Mouse (Mus musculus) intestine, postnatal 0 days (tissue): ENCODE measurements around the gene Ly6g6c. TPM values are rescaled to one million over a fixed set of nuclear protein-coding genes. Genes with fewer than 3 reads are reported as not detected.

Source experiments
- ATAC-seq: fragments of 200-750 bp; cut with Nextera tagmentation; 2 replicates; pipeline ENCODE4 v1.8.0; 2017; ENCODE audit warnings: mild to moderate bottlenecking, moderate TSS enrichment, moderate library complexity
- H3K27ac ChIP-seq: fragments of 300-500 bp; sonication (generic); 2 replicates; pipeline ENCODE4 v1.5.1; 2014; ENCODE audit warnings: mild to moderate bottlenecking, low read depth, low read length, moderate library complexity
- H3K27me3 ChIP-seq: fragments of 300-500 bp; sonication (generic); replicated peaks from 2 replicates; pipeline ENCODE4 v1.6.1; 2014; ENCODE audit warnings: low read length, mixed read lengths; ENCODE audit not compliant: control insufficient read depth, insufficient read depth
- H3K36me3 ChIP-seq: fragments of 300-500 bp; sonication (generic); 2 replicates; pipeline ENCODE4 v1.6.1; 2014; ENCODE audit warnings: mild to moderate bottlenecking, moderate library complexity; ENCODE audit not compliant: control insufficient read depth, insufficient read depth
- H3K4me1 ChIP-seq: fragments of 300-500 bp; sonication (generic); replicated peaks from 2 replicates; pipeline ENCODE4 v1.6.1; 2014; ENCODE audit warnings: antibody characterized with exemption, low read length, mixed read lengths; ENCODE audit not compliant: control insufficient read depth, insufficient read depth
- H3K4me2 ChIP-seq: fragments of 300-500 bp; sonication (generic); replicated peaks from 2 replicates; pipeline ENCODE4 v1.6.1; 2014; ENCODE audit warnings: low read depth, mild to moderate bottlenecking, moderate library complexity
- H3K4me3 ChIP-seq: fragments of 300-500 bp; sonication (generic); 2 replicates; pipeline ENCODE4 v1.5.1; 2014; ENCODE audit warnings: low read depth, low read length
- H3K9ac ChIP-seq: fragments of 300-500 bp; sonication (generic); 2 replicates; pipeline ENCODE4 v1.6.1; 2014; ENCODE audit warnings: mild to moderate bottlenecking, low read depth, low read length
- H3K9me3 ChIP-seq: fragments of 300-500 bp; sonication (generic); 2 replicates; pipeline ENCODE4 v1.6.1; 2016; ENCODE audit warnings: mixed run types; ENCODE audit not compliant: control insufficient read depth
- CTCF ChIP-seq: sonication (generic); IDR thresholded peaks from 2 replicates; pipeline ENCODE4 v1.5.1; 2016; ENCODE audit warnings: low read depth, mild to moderate bottlenecking, control low read depth, antibody characterized with exemption, moderate library complexity
- WGBS: fragments of 180-500 bp; shearing (Covaris S2); extraction: QIAGEN DNeasy Blood & Tissue Kit; methylation state at CpG from one replicate; pipeline ENCODE4 v1.1.7; 2014; 5-methylcytosine and 5-hydroxymethylcytosine counted together
- polyA plus RNA-seq: library from polyadenylated mRNA; unstranded; fragments of >200 nt; fragmentation: Nextera tagmentation; extraction: Ambion mirVana; gene quantifications from 2 replicates; pipeline ENCODE4 v1.2.1, GENCODE M21; 2015

Ly6g6c gene
- polyA plus RNA-seq, 1 experiment from 2014 or later: 0.12 TPM

DNA sequence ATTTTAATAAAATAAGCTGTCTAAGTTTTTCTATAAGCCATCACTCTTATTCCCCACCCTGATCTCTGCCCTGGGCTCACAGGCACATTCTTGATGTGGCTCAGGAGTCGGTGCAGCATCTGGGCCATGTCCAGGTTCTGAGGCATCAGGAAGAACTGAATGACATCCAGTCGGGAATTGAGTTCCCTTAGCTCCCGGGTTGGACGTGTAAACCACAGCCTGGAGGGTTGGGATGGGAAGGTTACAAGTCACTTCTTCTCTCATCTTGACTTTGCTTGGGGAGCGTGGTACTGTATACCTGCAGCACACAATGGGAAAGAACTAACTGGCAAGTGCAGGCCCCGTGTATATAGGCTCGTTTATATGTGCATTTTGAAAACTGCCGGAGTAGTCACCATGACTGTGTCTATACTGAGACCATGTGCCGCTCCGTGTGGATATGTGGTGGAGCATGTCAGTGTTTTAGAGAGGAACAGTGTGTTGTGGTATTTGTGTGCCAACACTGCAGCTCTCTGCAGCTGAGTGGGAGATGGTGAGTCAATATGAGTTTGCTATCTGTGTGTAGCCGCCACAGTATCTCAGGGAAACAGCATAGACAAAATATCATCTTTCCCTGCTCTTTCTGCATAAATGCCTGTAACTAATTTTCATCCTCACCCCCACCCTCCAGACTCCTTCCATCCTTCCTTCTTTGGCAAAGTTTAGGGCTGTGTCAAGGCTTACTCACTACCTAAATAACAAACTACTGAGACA is 25.9 kb upstream of the Ly6g6c start:
- Histone ChIP-seq H3K27me3 (no peaks in the 10 kb centered on the region), H3K9ac (no peak overlapping the region), H3K9me3 (no peaks in the 10 kb centered on the region), H3K36me3 (no peaks in the 10 kb centered on the region), H3K4me1 (no peaks in the 10 kb centered on the region), H3K27ac (no peak overlapping the region), H3K4me3 (no peak overlapping the region), H3K4me2 (no peak overlapping the region)
- ATAC-seq: no peak
- WGBS: 87% methylated on average over 11 of the region's 11 CpGs
- TF ChIP-seq CTCF: no peak

- Histone ChIP-seq H3K4me3 (no peak overlapping the region), H3K9me3 (no peaks in the 10 kb centered on the region), H3K36me3 (no peaks in the 10 kb centered on the region), H3K27ac (no peak overlapping the region), H3K27me3 (no peaks in the 10 kb centered on the region), H3K4me2 (no peak overlapping the region), H3K9ac (no peak overlapping the region), H3K4me1 (peaks cover 11% of the 10 kb centered on the region; the same call in 1 of the 2 replicates)
- 77% methylated on average over 4 of the region's 4 CpGs for WGBS
- no peak for TF ChIP-seq CTCF
- no peak for ATAC-seq
These were observed 21.4 kb upstream of the Ly6g6c start for GRCm38 (mm10) chr17:35043794-35044193.

GRCm38 (mm10) chr17:35044904-35045806 is 20.0 kb upstream of the Ly6g6c start:
- Histone ChIP-seq H3K27ac (no peak overlapping the region), H3K4me2 (peak overlapping the region; percentile 94), H3K9me3 (no peaks in the 10 kb centered on the region), H3K9ac (no peak overlapping the region), H3K36me3 (no peaks in the 10 kb centered on the region), H3K4me3 (peak overlapping the region; percentile 51; the same call in 1 of the 2 replicates), H3K27me3 (no peaks in the 10 kb centered on the region), H3K4me1 (peaks cover 11% of the 10 kb centered on the region)
- TF ChIP-seq CTCF: no peak
- no peak for ATAC-seq
- 64% methylated on average over 7 of the region's 7 CpGs for WGBS

DNA sequence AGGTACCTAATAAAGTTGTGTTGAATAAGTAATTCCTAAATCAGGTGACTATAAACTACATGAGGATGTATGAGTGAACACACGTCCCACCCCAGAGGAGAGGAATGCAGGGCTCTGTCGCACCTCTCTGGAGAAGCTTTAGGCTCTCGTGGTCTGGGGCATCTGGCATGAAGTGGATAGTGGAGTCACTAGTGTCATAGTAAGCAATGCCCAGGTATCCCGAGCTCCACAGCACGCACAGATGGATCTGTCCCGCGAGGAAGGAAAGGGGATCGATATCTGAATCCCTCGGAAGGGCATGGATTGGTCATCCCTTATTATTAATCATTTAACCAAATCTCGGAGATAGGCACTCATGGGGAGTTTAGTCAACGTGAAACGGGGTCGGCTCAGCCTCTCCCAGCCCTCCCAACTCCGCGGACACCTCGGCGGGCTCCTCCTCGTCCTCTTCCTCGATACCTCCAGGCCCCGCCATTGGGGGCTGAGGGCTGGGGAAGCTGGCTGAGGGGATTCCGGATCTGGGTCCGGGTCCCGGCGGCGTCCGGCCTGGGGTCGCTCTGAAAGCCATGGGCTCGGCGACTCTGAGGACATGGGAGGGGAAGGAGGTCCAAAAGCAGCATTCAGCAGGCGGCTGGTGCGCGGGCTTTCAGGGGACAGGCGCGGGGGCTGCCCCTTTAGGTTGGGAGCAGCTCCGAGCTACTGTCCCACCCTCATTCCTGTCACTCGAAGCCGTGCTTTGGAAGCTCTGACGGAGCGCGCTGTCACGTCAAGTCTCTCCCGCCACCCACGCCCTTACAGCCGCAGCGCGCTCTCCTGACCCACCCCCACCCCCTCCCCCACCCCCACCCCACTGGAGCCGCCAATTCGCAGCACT is 19.1 kb upstream of the Ly6g6c start:
- H3K4me1 ChIP-seq: peaks cover 11% of the 10 kb centered on the region
- no peaks in the 10 kb centered on the region for H3K9me3 ChIP-seq
- H3K27ac ChIP-seq: peak overlapping the region; percentile 76
- H3K36me3 ChIP-seq: no peaks in the 10 kb centered on the region
- ATAC-seq: no peak
- TF ChIP-seq CTCF: no peak
- peak overlapping the region; percentile 51 for H3K4me3 ChIP-seq
- H3K27me3 ChIP-seq: no peaks in the 10 kb centered on the region
- peak overlapping the region; percentile 94 for H3K4me2 ChIP-seq
- WGBS: 4% methylated on average over 46 of the region's 48 CpGs
- H3K9ac ChIP-seq: peak overlapping the region; percentile 79

DNA sequence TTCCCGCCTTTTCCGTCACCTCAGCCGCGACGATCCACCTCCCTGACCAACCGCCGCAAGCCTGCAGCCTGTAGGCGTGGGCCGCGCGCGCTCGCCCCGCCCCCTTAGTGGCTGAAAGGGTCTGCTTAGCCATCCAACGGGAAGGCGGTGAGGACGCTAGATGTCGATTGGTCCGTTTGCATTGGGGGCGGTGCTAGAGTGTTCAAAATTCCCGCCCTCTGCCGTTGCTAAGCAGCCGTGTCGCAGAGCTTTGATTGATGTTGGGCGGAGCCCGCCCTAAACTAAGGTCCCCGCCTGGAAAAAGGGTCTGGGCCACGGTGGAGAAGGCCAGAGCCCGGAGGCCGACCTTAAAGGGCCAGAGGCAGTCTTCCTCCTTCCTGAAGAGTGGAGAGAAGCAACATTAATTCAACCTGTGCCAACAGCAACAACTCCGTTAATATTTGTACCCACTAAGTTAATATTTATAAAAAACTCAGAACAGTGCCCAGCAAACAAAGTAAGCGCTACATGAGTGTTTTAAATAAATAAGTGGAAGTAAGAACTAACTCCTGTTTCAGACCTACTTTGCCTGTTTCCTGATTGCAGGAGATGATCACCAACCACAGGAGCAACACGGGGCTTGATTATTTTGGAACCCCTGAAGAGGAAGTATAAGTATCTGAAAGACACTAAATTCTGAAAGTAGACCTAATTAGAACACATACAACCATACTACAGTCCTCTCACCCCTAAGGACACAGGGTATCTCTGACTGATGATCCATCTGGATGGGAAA is 18.3 kb upstream of the Ly6g6c start, which contains the start of gene Msh5:
Msh5 (minus strand) TSS at position 65 of the 775 bp plus-strand sequence.
- H3K4me1 ChIP-seq: peaks cover 12% of the 10 kb centered on the region
- H3K4me2 ChIP-seq: peak within 1 kb of the TSS; percentile 94
- H3K36me3 ChIP-seq: no peaks in the 10 kb centered on the region
- H3K9me3 ChIP-seq: no peaks in the 10 kb centered on the region
- under 1% methylated on average over 33 of the region's 33 CpGs for WGBS
- TF ChIP-seq CTCF: no peak
- H3K4me3 ChIP-seq: peak within 1 kb of the TSS; percentile 51
- peak within 1 kb of the TSS; percentile 79 for H3K9ac ChIP-seq
- H3K27me3 ChIP-seq: no peaks in the 10 kb centered on the region
- H3K27ac ChIP-seq: peak within 1 kb of the TSS; percentile 97
- ATAC-seq: peak; percentile 91
